Mouse (Mus musculus) lung, adult 2 months (tissue): ENCODE data around the gene Stmn3. TPM values are rescaled to one million over a fixed set of nuclear protein-coding genes. Genes with fewer than 3 reads are reported as not detected.

Experiments used
- DNase-seq: peaks from one replicate; pipeline ENCODE4 v3.0.0; 2022
- H3K4me1 ChIP-seq: fragments of 200-500 bp; 2 replicates; pipeline ENCODE4 v1.6.1; 2011; ENCODE audit warnings: low read length; ENCODE audit not compliant: control insufficient read depth, insufficient read depth
- H3K4me3 ChIP-seq: fragments of 200-500 bp; replicated peaks from 2 replicates; pipeline ENCODE3; 2011; ENCODE audit warnings: low read depth, mild to moderate bottlenecking, control low read depth, low read length; ENCODE audit errors: extremely low read depth
- CTCF ChIP-seq: fragments of 200-500 bp; IDR thresholded peaks from 2 replicates; pipeline ENCODE4 v1.5.1; 2011; ENCODE audit warnings: mild to moderate bottlenecking, low read length, control low read depth; ENCODE audit not compliant: insufficient read depth
- POLR2A ChIP-seq: fragments of 200-500 bp; IDR thresholded peaks from 2 replicates; pipeline ENCODE4 v1.6.1; 2011; ENCODE audit warnings: low read depth, mild to moderate bottlenecking, control low read depth, low read length, borderline replicate concordance; ENCODE audit errors: extremely low read depth
- WGBS: fragments of 180-500 bp; shearing (Covaris S2); methylation state at CpG from one replicate; pipeline ENCODE4 v1.1.7; 2018; 5-methylcytosine and 5-hydroxymethylcytosine counted together
- polyA plus RNA-seq: library from polyadenylated mRNA; depleted of rRNA; stranded (reverse); fragments of >200 nt; gene quantifications from 2 replicates; pipeline ENCODE4 v1.2.3, GENCODE M21; 2012

The Stmn3 gene
- polyA plus RNA-seq, 1 experiment: 0.13 TPM

DNA sequence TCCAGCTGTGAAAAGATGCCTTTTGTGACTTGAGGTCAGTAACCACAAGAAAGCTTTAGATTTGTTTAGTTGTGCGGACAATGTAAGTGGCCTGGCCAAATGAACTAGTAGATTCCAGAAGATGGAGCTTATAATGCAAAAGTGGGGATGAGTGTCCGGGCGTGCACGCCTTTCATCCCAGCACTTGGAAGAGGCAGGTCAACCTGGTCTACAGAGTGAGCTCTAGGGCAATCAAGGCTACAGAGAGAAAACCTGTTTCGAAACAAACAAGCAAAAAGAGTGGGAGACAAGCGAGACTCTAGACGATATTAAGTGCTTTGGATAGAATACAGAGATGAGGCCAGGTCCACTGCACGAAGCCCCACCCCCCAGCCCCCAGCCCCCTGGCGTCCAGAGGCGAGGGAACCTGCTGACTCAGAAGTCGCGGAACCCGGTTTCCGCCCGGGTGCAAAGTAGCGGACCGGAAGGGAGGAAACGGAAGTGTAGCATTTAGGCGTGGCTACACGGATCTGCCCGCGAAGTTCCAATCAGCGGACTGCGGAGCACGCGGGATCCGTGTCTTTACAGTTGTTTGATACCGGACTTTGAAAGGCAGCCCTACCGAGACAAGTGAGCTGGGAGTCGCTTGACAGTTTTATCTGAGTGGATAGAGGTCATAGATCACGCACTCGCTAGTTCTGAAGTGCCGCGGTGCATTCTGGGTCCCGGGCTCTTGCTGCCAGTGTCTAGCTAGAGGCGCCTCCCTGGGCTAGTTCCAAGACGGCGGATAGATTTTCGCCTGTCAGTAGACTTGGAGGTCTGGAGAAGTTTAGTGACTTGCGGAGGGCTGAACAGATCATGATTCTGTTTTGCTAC, 5.2 kb upstream of the Stmn3 start, which contains the start of gene Rtel1:
Gene Rtel1, plus strand, starts transcription at position 492 of the 855 bp plus-strand sequence.
- peak; percentile 82 for DNase-seq
- TF ChIP-seq CTCF: no peak
- peak; percentile 54; the same call in 1 of the 2 replicates for TF ChIP-seq POLR2A
- peak within 1 kb of the TSS; percentile 86 for H3K4me3 ChIP-seq
- no peaks in the 10 kb centered on the region; the same call in 1 of the 2 replicates for H3K4me1 ChIP-seq
- WGBS: 5% methylated on average over 40 of the region's 40 CpGs

DNA sequence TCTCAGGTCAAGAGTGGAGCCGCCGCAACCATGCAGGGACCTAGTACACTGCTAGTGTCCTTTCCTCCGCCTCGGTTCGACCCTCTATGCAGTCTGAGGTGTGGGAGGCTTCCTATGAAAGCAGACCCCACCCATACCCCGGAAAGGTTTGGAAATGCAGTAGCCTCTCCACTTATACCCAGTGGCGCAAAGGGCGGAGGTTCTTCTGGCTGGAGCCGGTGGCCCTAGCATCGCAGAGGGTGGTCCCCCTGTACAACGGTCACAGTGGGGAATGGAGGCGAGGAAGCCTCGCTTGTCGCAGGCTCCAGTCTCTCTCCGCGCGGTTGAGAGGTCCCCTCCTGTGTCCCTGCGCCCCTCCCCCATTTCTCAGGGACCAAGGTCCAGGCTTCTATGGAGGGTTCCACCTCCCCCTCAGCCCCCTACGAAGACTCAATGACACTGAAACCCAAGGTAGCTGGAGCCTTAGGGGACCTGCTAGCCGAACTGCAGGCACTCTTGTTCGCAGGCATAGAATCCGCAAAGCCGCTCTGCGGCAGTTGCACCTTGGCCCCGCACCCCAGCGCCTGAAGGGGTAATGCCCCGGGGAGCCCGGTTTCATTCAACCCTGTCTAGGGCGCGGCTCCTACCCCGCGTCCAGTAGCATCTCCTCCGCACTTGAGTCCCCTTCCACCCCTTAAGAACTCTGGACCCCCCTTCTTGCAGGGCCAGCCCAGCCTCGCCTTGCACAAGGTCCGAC, 788 bp downstream of the Stmn3 start:
- Histone ChIP-seq H3K4me1 (no peaks in the 10 kb centered on the region), H3K4me3 (no peak overlapping the region)
- TF ChIP-seq POLR2A (no peak), CTCF (no peak)
- DNase-seq: no peak
- 4% methylated on average over 35 of the region's 35 CpGs for WGBS

DNA sequence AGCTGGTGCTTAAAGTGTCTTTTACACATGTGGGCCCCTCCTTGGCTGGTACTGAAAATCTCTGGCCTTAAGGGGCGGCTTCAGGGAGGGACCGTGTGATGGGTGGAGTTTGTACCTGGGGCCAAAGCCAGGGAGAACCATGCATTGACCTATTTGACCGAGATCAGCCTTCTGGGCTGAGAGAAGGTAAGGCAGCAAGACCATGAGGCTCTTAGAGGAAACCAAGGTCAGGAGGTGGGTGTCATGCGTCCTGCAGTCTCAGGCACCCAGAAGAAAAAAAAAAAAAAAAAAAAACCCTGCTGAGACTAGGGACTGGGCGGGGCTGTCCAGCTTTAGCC, 1.3 kb downstream of the Stmn3 start:
- H3K4me1 ChIP-seq: no peaks in the 10 kb centered on the region
- H3K4me3 ChIP-seq: no peak overlapping the region
- DNase-seq: no peak
- TF ChIP-seq CTCF (no peak), POLR2A (no peak)
- 18% methylated on average over 5 of the region's 5 CpGs for WGBS

DNA sequence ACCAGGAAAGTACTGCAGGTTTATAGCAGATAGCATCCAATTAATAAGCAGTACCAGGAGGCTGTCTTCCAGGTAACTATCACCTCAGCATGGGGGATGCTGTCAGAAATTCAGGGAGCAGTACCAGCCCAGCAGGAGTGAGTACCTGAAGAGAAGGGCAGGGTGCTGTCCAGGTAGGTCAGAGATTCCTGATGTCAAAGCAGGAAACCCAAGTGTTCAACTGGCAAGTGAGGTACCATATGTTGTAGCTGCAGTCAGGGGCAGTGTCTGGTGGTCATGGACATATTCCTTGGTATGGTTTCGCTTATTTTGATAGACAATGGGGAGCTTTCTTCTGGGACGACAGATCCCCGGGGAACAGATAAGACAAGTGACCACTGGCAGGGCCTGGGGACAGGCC, 1.9 kb downstream of the Stmn3 start:
- DNase-seq: no peak
- H3K4me1 ChIP-seq: no peaks in the 10 kb centered on the region
- H3K4me3 ChIP-seq: no peak overlapping the region
- TF ChIP-seq POLR2A: no peak
- no peak for TF ChIP-seq CTCF
- 72% methylated on average over 3 of the region's 3 CpGs for WGBS

DNA sequence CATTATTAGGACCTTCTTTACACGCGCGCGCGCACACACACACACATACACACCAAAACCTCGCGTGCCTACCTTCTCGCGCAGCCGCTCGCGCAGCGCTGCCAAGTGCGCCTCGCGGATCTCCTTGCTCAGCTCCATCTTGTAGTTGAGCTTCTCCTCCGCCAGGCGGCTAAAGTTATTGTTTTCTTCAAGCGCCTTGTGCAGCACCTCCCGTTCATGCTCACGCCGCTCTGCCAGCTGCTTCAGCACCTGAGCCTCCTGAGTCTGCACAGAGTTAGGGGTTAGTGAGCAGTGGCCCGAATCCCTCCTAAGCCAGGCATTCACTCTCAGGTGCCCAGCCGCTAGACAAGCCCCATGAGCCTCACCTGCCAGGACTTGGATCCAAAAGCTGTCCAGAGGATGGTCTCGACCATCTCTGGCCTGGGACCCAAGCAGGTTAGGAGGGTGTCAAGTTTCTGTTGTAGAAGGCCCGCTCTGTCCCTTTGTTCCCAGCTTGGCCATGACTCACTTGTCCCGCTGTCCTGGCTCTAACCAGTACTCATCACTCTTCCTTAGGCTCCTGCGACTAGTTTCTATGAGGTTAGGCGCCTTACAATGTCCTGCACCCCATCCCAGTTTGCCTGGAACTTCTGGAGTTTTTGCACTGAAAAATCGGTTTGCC, 7.0 kb downstream of the Stmn3 start:
- Histone ChIP-seq H3K4me3 (no peak overlapping the region), H3K4me1 (no peaks in the 10 kb centered on the region)
- DNase-seq: peak; percentile 27
- WGBS: 16% methylated on average over 30 of the region's 30 CpGs
- no peak for TF ChIP-seq POLR2A
- peak; percentile 48; the same call in 1 of the 2 replicates for TF ChIP-seq CTCF

DNA sequence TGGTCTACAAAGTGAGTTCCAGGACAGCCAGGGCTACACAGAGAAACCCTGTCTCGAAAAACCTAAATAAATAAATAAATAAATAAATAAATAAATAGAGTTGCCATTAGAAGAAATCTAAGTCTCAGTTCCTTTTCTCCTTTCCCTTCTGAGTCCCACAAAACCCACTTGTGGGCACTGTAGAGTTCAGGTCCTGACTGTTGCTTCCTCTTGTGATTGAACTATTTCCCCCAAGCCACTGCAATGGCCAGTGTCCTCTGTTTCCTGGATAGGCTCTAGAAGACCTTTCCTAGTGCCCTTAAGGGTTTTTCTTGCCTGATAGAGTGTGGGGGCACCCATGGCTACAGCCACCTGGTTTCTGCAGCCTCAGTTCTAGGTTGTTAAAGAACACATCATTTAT, 9.4 kb downstream of the Stmn3 start:
- no peak overlapping the region for H3K4me3 ChIP-seq
- no peaks in the 10 kb centered on the region for H3K4me1 ChIP-seq
- 60% methylated on average over 1 of the region's 1 CpGs for WGBS
- TF ChIP-seq POLR2A: no peak
- no peak for TF ChIP-seq CTCF
- no peak for DNase-seq

DNA sequence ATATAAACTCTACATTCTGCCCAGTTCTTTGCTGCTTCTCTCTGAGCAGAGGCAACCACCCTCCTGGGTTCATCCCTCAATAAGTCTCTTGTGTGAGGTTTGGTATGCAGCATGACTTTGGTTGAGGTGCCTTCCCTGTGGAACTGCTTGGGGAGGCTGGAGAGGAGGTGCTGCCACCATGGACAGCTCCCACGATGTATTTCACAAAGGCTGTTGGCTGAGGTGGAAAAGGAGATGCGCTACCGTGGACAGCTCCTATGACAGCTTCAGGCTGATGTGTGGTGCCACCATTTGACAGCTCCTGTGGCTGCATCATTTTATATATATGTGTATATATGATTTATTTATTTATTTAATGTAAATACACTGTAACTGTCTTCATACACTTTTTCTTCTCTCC, 12.3 kb downstream of the Stmn3 start:
- H3K4me3 ChIP-seq: no peak overlapping the region
- DNase-seq: no peak
- WGBS: 36% methylated on average over 3 of the region's 3 CpGs
- H3K4me1 ChIP-seq: no peaks in the 10 kb centered on the region
- no peak for TF ChIP-seq CTCF
- no peak for TF ChIP-seq POLR2A

DNA sequence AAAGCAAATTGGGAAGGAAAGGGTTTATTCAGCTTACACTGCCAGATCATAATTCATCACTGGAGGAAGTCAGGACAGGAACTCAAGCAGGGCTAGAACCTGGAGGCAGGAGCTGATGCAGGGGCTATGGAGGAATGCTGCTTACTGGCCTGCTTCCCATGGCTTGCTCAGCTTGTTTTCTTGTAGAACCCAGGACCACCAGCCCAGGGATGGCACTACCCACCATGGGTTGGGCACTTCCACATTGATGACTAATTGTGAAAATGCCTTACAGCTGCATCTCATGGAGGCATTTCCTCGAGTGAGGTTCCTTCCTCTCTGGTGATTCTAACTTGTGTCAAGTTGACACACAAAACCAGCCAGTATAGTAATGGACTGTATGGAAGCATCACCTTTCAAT, 23.4 kb downstream of the Stmn3 start:
- H3K4me1 ChIP-seq: peaks cover 10% of the 10 kb centered on the region
- WGBS: 37% methylated on average over 1 of the region's 1 CpGs
- DNase-seq: no peak
- no peak overlapping the region for H3K4me3 ChIP-seq
- TF ChIP-seq POLR2A: no peak
- TF ChIP-seq CTCF: no peak

DNA sequence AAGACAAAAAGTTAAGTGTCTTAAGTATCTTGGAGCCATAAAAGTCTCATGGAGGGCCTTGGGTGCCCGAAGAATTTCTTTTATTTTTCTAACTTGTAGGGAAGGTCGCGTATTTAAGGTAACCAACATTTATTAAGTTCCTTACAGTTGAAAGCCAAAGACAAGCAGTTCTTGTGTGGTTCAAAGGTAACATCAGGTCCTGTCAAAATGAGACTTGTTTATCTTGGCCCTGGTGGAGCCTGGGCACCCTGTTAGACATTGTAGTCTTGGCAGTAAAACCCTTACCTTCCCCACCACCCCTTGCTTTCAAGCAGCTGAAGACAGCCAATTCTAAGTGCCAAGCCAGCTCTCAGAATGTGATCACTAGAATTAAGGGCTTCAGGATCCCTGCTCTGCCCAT, 25.6 kb downstream of the Stmn3 start:
- no peak for TF ChIP-seq CTCF
- no peak for DNase-seq
- 63% methylated on average over 3 of the region's 3 CpGs for WGBS
- peaks cover 10% of the 10 kb centered on the region for H3K4me1 ChIP-seq
- peak overlapping the region; percentile 9 for H3K4me3 ChIP-seq

DNA sequence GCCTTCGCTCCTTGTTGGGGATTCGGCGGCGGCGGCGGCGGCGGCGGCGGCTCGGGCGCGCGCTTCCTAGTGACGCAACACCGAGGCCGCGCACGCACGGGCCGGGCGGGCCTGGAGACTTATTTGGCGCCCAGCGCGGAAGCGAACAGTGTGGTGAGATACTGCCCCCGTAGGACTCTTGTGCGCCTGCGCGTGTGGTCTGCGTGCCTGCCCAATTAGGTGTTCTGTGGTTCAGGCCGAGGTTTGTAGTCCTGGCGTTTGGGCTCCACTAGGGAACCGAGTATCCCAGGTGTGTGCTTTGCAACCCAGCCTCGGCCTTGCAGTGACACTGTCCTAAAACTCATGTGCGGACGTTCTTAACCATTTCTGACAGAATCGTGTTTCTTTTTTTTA, 26.3 kb downstream of the Stmn3 start, which contains the start of gene Gmeb2:
Gene Gmeb2, minus strand, starts transcription at position 78 of the 393 bp plus-strand sequence.
- Histone ChIP-seq H3K4me3 (peak within 1 kb of the TSS; percentile 83), H3K4me1 (peaks cover 10% of the 10 kb centered on the region)
- TF ChIP-seq CTCF: peak; percentile 35; the same call in 1 of the 2 replicates
- TF ChIP-seq POLR2A: peak; percentile 91; the same call in 1 of the 2 replicates
- DNase-seq: peak; percentile 84
- 5% methylated on average over 38 of the region's 38 CpGs for WGBS
